Mouse (Mus musculus): ENCODE results near the gene Wipi1. TPM values are rescaled to one million over a fixed set of nuclear protein-coding genes. Genes with fewer than 3 reads are reported as not detected.

Gene Wipi1
- total and polyA plus RNA-seq, 3 experiments, result 2.6 to 8.2 TPM; not detected in 1

GRCm38 (mm10) chr11:109545265-109545664, 66.5 kb downstream of the Wipi1 start:
- Histone ChIP-seq H3K4me3 (ENCODE audit: control insufficient read depth in 1 of 2, insufficient read depth in 1 of 2, low read depth in 2 of 2, low read length in 2 of 2) (peak overlapping the region; percentile 17 to 43), H3K9me3 (replicated peaks; ENCODE audit: insufficient read depth, low read length) (no peaks in the 10 kb centered on the region), H3K27ac (ENCODE audit: control insufficient read depth, low read depth, low read length) (peak overlapping the region; percentile 8; the same call in 1 of the 2 replicates), H3K27me3 (ENCODE audit: control insufficient read depth in 1 of 2, insufficient read depth in 2 of 2, low read length in 2 of 2) (no peaks in the 10 kb centered on the region), H3K4me1 (ENCODE audit: control insufficient read depth in 1 of 2, insufficient read depth in 2 of 2, low read length in 2 of 2) (peaks cover 26 to 39% of the 10 kb centered on the region in 2 experiments), H3K9ac (ENCODE audit: control insufficient read depth, low read depth, low read length, poor library complexity, severe bottlenecking) (peak overlapping the region; percentile 6), H3K79me2 (ENCODE audit: control insufficient read depth, insufficient read depth, low read length, poor library complexity) (no peaks in the 10 kb centered on the region), H3K36me3 (ENCODE audit: control insufficient read depth in 1 of 2, insufficient read depth in 2 of 2, low read length in 2 of 2) (peaks cover 0 to 25% of the 10 kb centered on the region in 2 experiments; a peak in 2 of 4 replicates)
- peak; percentile 74 for DNase-seq (ENCODE audit: low read depth, low spot score)
- TF ChIP-seq BHLHE40 (IDR thresholded peaks at IDR 0.05; ENCODE audit: borderline replicate concordance, low read depth, low read length) (peak; percentile 75; the same call in 1 of the 2 replicates), POLR2AphosphoS5 (IDR thresholded peaks at IDR 0.05; ENCODE audit: borderline replicate concordance, low read depth, low read length) (no peak), TAL1 (IDR thresholded peaks at IDR 0.05; ENCODE audit: low read length) (peak; percentile 58), GABPA (IDR thresholded peaks at IDR 0.05; ENCODE audit: low read depth, low read length) (no peak), ZC3H11A (IDR thresholded peaks at IDR 0.05; ENCODE audit: low read depth, low read length) (no peak), MAX (IDR thresholded peaks at IDR 0.05; ENCODE audit: low read length) (peak; percentile 64; the same call in 1 of the 2 replicates), ETS1 (IDR thresholded peaks at IDR 0.05; ENCODE audit: low read depth, low read length) (peak; percentile 79), NRF1 (IDR thresholded peaks at IDR 0.05; ENCODE audit: insufficient read depth, low read depth, low read length, poor library complexity, severe bottlenecking) (no peak), EP300 (IDR thresholded peaks at IDR 0.05; ENCODE audit: low read depth in 1 of 2, low read length in 2 of 2) (peak; percentile 84 to 87), GATA1 (IDR thresholded peaks at IDR 0.05; ENCODE audit: low read depth, low read length) (peak; percentile 82), JUND (IDR thresholded peaks at IDR 0.05; ENCODE audit: low read depth, low read length) (no peak), KAT2A (conservative IDR thresholded peaks at IDR 0.05; ENCODE audit: low read depth, low read length) (no peak), MXI1 (IDR thresholded peaks at IDR 0.05; ENCODE audit: low read depth, low read length) (peak; percentile 69; the same call in 1 of the 2 replicates), MAFK (IDR thresholded peaks at IDR 0.05; ENCODE audit: borderline replicate concordance, low read depth, low read length) (no peak), E2F4 (IDR thresholded peaks at IDR 0.05; ENCODE audit: borderline replicate concordance, low read depth, low read length) (no peak), MAZ (IDR thresholded peaks at IDR 0.05; ENCODE audit: low read depth, low read length) (no peak), TCF12 (IDR thresholded peaks at IDR 0.05; ENCODE audit: low read depth, low read length) (peak; percentile 89), ELF1 (IDR thresholded peaks at IDR 0.05; ENCODE audit: low read depth, low read length) (no peak), ZNF384 (IDR thresholded peaks at IDR 0.05; ENCODE audit: low read depth, low read length) (no peak), CHD2 (IDR thresholded peaks at IDR 0.05; ENCODE audit: low read length) (no peak), POLR2AphosphoS2 (IDR thresholded peaks at IDR 0.05; ENCODE audit: low read length) (no peak), USF2 (IDR thresholded peaks at IDR 0.05; ENCODE audit: borderline replicate concordance in 1 of 2, insufficient read depth in 1 of 2, low read depth in 1 of 2, low read length in 2 of 2) (no peak), SMC3 (IDR thresholded peaks at IDR 0.05; ENCODE audit: low read depth, low read length) (no peak), CHD1 (IDR thresholded peaks at IDR 0.05; ENCODE audit: low read depth, low read length) (no peak), RAD21 (IDR thresholded peaks at IDR 0.05; ENCODE audit: low read depth, low read length) (no peak), RCOR1 (IDR thresholded peaks at IDR 0.05; ENCODE audit: low read depth, low read length) (peak; percentile 55), UBTF (IDR thresholded peaks at IDR 0.05; ENCODE audit: borderline replicate concordance, insufficient read depth, low read depth, low read length) (no peak), SIN3A (IDR thresholded peaks at IDR 0.05; ENCODE audit: low read length) (no peak; the same call in 1 of the 2 replicates), MEF2A (IDR thresholded peaks at IDR 0.05; ENCODE audit: extremely low read depth, insufficient replicate concordance, low read depth, low read length, poor library complexity, severe bottlenecking) (no peak), NELFE (IDR thresholded peaks at IDR 0.05; ENCODE audit: low read depth, low read length) (no peak), TBP (IDR thresholded peaks at IDR 0.05; ENCODE audit: low read depth, low read length) (0 out of 2 replicates have a peak, but pooled peaks have one; percentile 39), ZKSCAN1 (IDR thresholded peaks at IDR 0.05; ENCODE audit: low read depth, low read length) (no peak), POLR2A (IDR thresholded peaks at IDR 0.05; ENCODE audit: control insufficient read depth in 1 of 2, insufficient read depth in 1 of 2, low read depth in 1 of 2, low read length in 2 of 2, poor library complexity in 1 of 2) (no peak), CTCF (IDR thresholded peaks at IDR 0.05 in 2 of 3, conservative IDR thresholded peaks at IDR 0.05 in 1 of 3; ENCODE audit: control insufficient read depth in 1 of 3, insufficient read depth in 1 of 3, low read depth in 2 of 3, low read length in 3 of 3, poor library complexity in 1 of 3, severe bottlenecking in 1 of 3) (no peak), MYB (IDR thresholded peaks at IDR 0.05; ENCODE audit: low read depth, low read length) (no peak), ZMIZ1 (IDR thresholded peaks at IDR 0.05; ENCODE audit: low read depth, low read length) (no peak), USF1 (IDR thresholded peaks at IDR 0.05; ENCODE audit: low read depth, low read length) (peak; percentile 56; the same call in 1 of the 2 replicates), HCFC1 (IDR thresholded peaks at IDR 0.05; ENCODE audit: low read depth, low read length) (no peak)
